Mouse (Mus musculus): ENCODE measurements at regions not wholly inside any gene's neighbourhood (a gene's known extent, or its start where the extent isn't known, plus 50 kb on each side); places are given as distances from the start of the nearest gene placed in this dataset.
A peak's percentile ranks its signal among the peaks of the same experiment; 100 is the strongest.

- WGBS, result 1% methylated on average over 5 of the region's 5 CpGs
- Histone ChIP-seq H3K27ac (ENCODE audit: control insufficient read depth, insufficient read depth, low read depth, low read length, poor library complexity) (no peak overlapping the region), H3K4me3 (replicated peaks; ENCODE audit: control insufficient read depth, low read depth, low read length) (no peak overlapping the region), H3K4me1 (ENCODE audit: control insufficient read depth, insufficient read depth, low read length) (no peaks in the 10 kb centered on the region)
- no peak for TF ChIP-seq POLR2A (IDR thresholded peaks at IDR 0.05; ENCODE audit: borderline replicate concordance, control insufficient read depth, low read depth, low read length)
These were observed 132.2 kb upstream of the Atxn1 start for GRCm38 (mm10) chr13:46096968-46097367.

GRCm38 (mm10) chr13:46096416-46096815, 131.6 kb upstream of the Atxn1 start:
- peaks cover under 1% of the 10 kb centered on the region; the same call in 1 of the 2 replicates for H3K4me1 ChIP-seq (ENCODE audit: control insufficient read depth, insufficient read depth, low read length)
- H3K4me3 ChIP-seq (replicated peaks; ENCODE audit: control insufficient read depth, low read depth, low read length), result no peak overlapping the region
- no peak overlapping the region for H3K27ac ChIP-seq (ENCODE audit: control insufficient read depth, insufficient read depth, low read depth, low read length, poor library complexity)
- WGBS, result 56% methylated on average over 8 of the region's 8 CpGs
- TF ChIP-seq POLR2A (IDR thresholded peaks at IDR 0.05; ENCODE audit: borderline replicate concordance, control insufficient read depth, low read depth, low read length) (no peak), CTCF (IDR thresholded peaks at IDR 0.05; ENCODE audit: control insufficient read depth, insufficient read depth, low read length) (no peak)

DNA sequence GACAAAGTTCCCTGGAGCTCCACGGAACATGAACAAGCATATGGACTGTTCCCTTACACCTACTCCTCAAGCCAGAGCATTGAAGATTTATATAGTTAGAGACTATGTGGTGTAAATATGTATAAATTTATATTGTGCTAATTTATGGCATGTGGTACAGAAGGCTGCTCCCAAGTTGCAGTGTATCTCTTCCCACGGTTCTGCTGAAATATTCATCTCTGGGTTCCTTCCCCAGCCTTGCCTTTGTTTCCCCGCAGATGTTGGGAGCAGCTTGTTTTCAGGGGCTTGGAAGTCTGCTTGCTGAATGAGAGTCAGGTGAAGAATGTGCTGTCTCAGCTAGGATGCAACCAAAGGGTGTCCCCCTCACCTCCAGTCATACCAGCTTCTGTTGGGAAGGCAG, 128.0 kb upstream of the Atxn1 start:
- Histone ChIP-seq H3K27ac (ENCODE audit: control insufficient read depth, insufficient read depth, low read depth, low read length, poor library complexity) (no peak overlapping the region), H3K4me3 (replicated peaks; ENCODE audit: control insufficient read depth, low read depth, low read length) (no peak overlapping the region), H3K4me1 (ENCODE audit: control insufficient read depth, insufficient read depth, low read length) (peaks cover 1% of the 10 kb centered on the region; the same call in 1 of the 2 replicates)
- TF ChIP-seq CTCF (IDR thresholded peaks at IDR 0.05; ENCODE audit: control insufficient read depth, insufficient read depth, low read length) (no peak), POLR2A (IDR thresholded peaks at IDR 0.05; ENCODE audit: borderline replicate concordance, control insufficient read depth, low read depth, low read length) (no peak)
- 87% methylated on average over 3 of the region's 3 CpGs for WGBS

GRCm38 (mm10) chr13:46091109-46091508, 126.3 kb upstream of the Atxn1 start:
- H3K4me1 ChIP-seq (ENCODE audit: control insufficient read depth, insufficient read depth, low read length), result peaks cover 1% of the 10 kb centered on the region; the same call in 1 of the 2 replicates
- H3K4me3 ChIP-seq (replicated peaks; ENCODE audit: control insufficient read depth, low read depth, low read length), result no peak overlapping the region
- no peak overlapping the region for H3K27ac ChIP-seq (ENCODE audit: control insufficient read depth, insufficient read depth, low read depth, low read length, poor library complexity)
- 8% methylated on average over 5 of the region's 5 CpGs for WGBS
- TF ChIP-seq POLR2A (IDR thresholded peaks at IDR 0.05; ENCODE audit: borderline replicate concordance, control insufficient read depth, low read depth, low read length) (no peak), CTCF (IDR thresholded peaks at IDR 0.05; ENCODE audit: control insufficient read depth, insufficient read depth, low read length) (no peak)

DNA sequence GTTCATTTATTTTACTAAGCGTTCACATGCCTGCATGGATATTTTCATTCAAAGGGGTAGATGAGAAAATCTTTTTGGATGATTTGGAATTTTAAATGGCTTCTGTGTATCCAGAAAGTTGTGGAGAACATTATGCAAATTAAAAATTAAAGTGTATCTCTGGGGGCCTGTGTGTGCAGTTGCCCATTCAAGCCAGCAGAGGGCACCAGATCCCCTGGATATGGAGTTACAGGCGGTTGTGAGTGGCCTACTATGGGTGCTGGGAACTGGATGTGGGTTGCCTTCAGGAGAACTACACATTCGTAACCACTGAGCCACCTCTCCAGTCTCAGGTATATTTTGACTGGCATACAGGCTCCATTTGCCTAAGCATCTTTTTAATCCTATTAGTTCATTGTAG, 123.4 kb upstream of the Atxn1 start:
- H3K4me3 ChIP-seq (replicated peaks; ENCODE audit: control insufficient read depth, low read depth, low read length), result no peak overlapping the region
- TF ChIP-seq POLR2A (IDR thresholded peaks at IDR 0.05; ENCODE audit: borderline replicate concordance, control insufficient read depth, low read depth, low read length), result no peak
- peak; percentile 40; the same call in 1 of the 2 replicates for TF ChIP-seq CTCF (IDR thresholded peaks at IDR 0.05; ENCODE audit: control insufficient read depth, insufficient read depth, low read length)
- WGBS, result 91% methylated on average over 3 of the region's 3 CpGs

GRCm38 (mm10) chr13:46087663-46088062, 122.9 kb upstream of the Atxn1 start:
- WGBS, result 84% methylated on average over 4 of the region's 4 CpGs
- Histone ChIP-seq H3K27ac (ENCODE audit: control insufficient read depth, insufficient read depth, low read depth, low read length, poor library complexity) (no peak overlapping the region), H3K4me1 (ENCODE audit: control insufficient read depth, insufficient read depth, low read length) (peaks cover 1% of the 10 kb centered on the region; the same call in 1 of the 2 replicates), H3K4me3 (replicated peaks; ENCODE audit: control insufficient read depth, low read depth, low read length) (no peak overlapping the region)
- TF ChIP-seq CTCF (IDR thresholded peaks at IDR 0.05; ENCODE audit: control insufficient read depth, insufficient read depth, low read length), result no peak
- TF ChIP-seq POLR2A (IDR thresholded peaks at IDR 0.05; ENCODE audit: borderline replicate concordance, control insufficient read depth, low read depth, low read length), result no peak

More for the DNA sequence above, 123.4 kb upstream of the Atxn1 start:
- Histone ChIP-seq H3K4me1 (ENCODE audit: control insufficient read depth, insufficient read depth, low read length) (peaks cover 1% of the 10 kb centered on the region; the same call in 1 of the 2 replicates), H3K27ac (ENCODE audit: control insufficient read depth, insufficient read depth, low read depth, low read length, poor library complexity) (no peak overlapping the region)

- 67% methylated on average over 6 of the region's 6 CpGs for WGBS
- Histone ChIP-seq H3K4me3 (replicated peaks; ENCODE audit: control insufficient read depth, low read depth, low read length) (no peak overlapping the region), H3K4me1 (ENCODE audit: control insufficient read depth, insufficient read depth, low read length) (no peaks in the 10 kb centered on the region), H3K27ac (ENCODE audit: control insufficient read depth, insufficient read depth, low read depth, low read length, poor library complexity) (no peak overlapping the region)
- TF ChIP-seq CTCF (IDR thresholded peaks at IDR 0.05; ENCODE audit: control insufficient read depth, insufficient read depth, low read length), result no peak
- no peak for TF ChIP-seq POLR2A (IDR thresholded peaks at IDR 0.05; ENCODE audit: borderline replicate concordance, control insufficient read depth, low read depth, low read length)
These were observed 112.1 kb upstream of the Atxn1 start for GRCm38 (mm10) chr13:46076879-46077278.

DNA sequence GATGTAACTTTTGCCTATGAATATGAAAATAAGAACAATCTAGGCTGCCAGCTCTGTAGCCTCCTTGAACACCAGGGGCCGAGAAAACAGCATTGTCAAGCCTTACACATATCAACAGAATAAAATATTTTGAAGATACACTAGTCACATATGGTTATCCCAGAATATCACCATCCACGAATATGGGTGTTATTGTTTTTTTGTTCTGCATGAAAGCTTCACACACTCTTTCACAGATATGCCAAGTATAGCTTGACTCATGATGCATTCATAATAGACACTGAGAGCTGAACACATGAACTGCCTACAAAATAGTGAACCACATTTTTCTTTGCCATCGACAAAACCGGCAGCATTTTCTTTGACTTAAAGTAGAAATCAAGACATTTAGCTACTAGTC, 106.9 kb upstream of the Atxn1 start:
- 82% methylated on average over 4 of the region's 4 CpGs for WGBS
- Histone ChIP-seq H3K4me1 (ENCODE audit: control insufficient read depth, insufficient read depth, low read length) (no peaks in the 10 kb centered on the region), H3K4me3 (replicated peaks; ENCODE audit: control insufficient read depth, low read depth, low read length) (no peak overlapping the region), H3K27ac (ENCODE audit: control insufficient read depth, insufficient read depth, low read depth, low read length, poor library complexity) (no peak overlapping the region)
- TF ChIP-seq CTCF (IDR thresholded peaks at IDR 0.05; ENCODE audit: control insufficient read depth, insufficient read depth, low read length) (no peak), POLR2A (IDR thresholded peaks at IDR 0.05; ENCODE audit: borderline replicate concordance, control insufficient read depth, low read depth, low read length) (no peak)

- TF ChIP-seq POLR2A (IDR thresholded peaks at IDR 0.05; ENCODE audit: borderline replicate concordance, control insufficient read depth, low read depth, low read length) (no peak), CTCF (IDR thresholded peaks at IDR 0.05; ENCODE audit: control insufficient read depth, insufficient read depth, low read length) (no peak)
- H3K4me3 ChIP-seq (replicated peaks; ENCODE audit: control insufficient read depth, low read depth, low read length), result no peak overlapping the region
- H3K27ac ChIP-seq (ENCODE audit: control insufficient read depth, insufficient read depth, low read depth, low read length, poor library complexity), result no peak overlapping the region
- WGBS, result 78% methylated on average over 3 of the region's 3 CpGs
- no peaks in the 10 kb centered on the region for H3K4me1 ChIP-seq (ENCODE audit: control insufficient read depth, insufficient read depth, low read length)
These were observed 104.8 kb upstream of the Atxn1 start for GRCm38 (mm10) chr13:46069571-46069970.

All from bone marrow, adult 2 months (tissue).